Comparison of ENCODE assay signal across 10 mouse cellular contexts in genomic region chr14:25727149-25727510, GRCm38 (mm10). TPM values are rescaled to one million over a fixed set of nuclear protein-coding genes. Genes with fewer than 3 reads are reported as not detected.
DNase-seq lines count a peak whose midpoint lies in the region; ATAC-seq lines count a peak whose summit lies in the region.
"Had no signal": no experiment of that assay in that cellular context is flagged by ENCODE, and none has a peak within 500 bp of the region (broad histone marks: within the 10 kb centered on the region; RNA-seq: fewer than 3 reads in every experiment).

No protein-coding gene starts in this region.

- H3K27ac ChIP-seq in forebrain, embryonic 10.5 days, result peak overlapping the region; percentile 64
- no peak overlapping the region for H3K27ac ChIP-seq in forebrain, embryonic 15.5 days (replicated peaks)
- peak overlapping the region; percentile 73 for H3K27ac ChIP-seq in embryonic facial prominence, embryonic 12.5 days
- H3K27ac ChIP-seq in limb, embryonic 11.5 days (replicated peaks; ENCODE audit: low read depth, low read length), result peak overlapping the region; percentile 61; the same call in 1 of the 2 replicates
- no peak overlapping the region for H3K27ac ChIP-seq in midbrain, embryonic 14.5 days (replicated peaks; ENCODE audit: low read depth, low read length)

- 64% methylated on average over 5 of the region's 5 CpGs for WGBS in forebrain, embryonic 10.5 days
- 79% methylated on average over 5 of the region's 5 CpGs for WGBS in forebrain, embryonic 15.5 days
- WGBS in embryonic facial prominence, embryonic 12.5 days, result 39% methylated on average over 5 of the region's 5 CpGs
- 45% methylated on average over 5 of the region's 5 CpGs for WGBS in limb, embryonic 11.5 days
- WGBS in midbrain, embryonic 14.5 days, result 79% methylated on average over 5 of the region's 5 CpGs

- peaks cover 34% of the 10 kb centered on the region for H3K4me1 ChIP-seq in forebrain, embryonic 10.5 days
- no peaks in the 10 kb centered on the region; the same call in 1 of the 2 replicates for H3K4me1 ChIP-seq in forebrain, embryonic 15.5 days
- H3K4me1 ChIP-seq in embryonic facial prominence, embryonic 12.5 days, result peaks cover 36% of the 10 kb centered on the region
- peaks cover 36% of the 10 kb centered on the region for H3K4me1 ChIP-seq in limb, embryonic 11.5 days (ENCODE audit: control insufficient read depth, insufficient read depth, low read length)
- H3K4me1 ChIP-seq in midbrain, embryonic 14.5 days (ENCODE audit: control insufficient read depth, insufficient read depth, low read length), result no peaks in the 10 kb centered on the region

- H3K36me3 ChIP-seq in forebrain, embryonic 10.5 days (replicated peaks), result no peaks in the 10 kb centered on the region
- H3K36me3 ChIP-seq in forebrain, embryonic 15.5 days, result no peaks in the 10 kb centered on the region
- H3K36me3 ChIP-seq in embryonic facial prominence, embryonic 12.5 days, result no peaks in the 10 kb centered on the region
- no peaks in the 10 kb centered on the region for H3K36me3 ChIP-seq in limb, embryonic 11.5 days (ENCODE audit: control insufficient read depth, insufficient read depth, low read length)
- no peaks in the 10 kb centered on the region for H3K36me3 ChIP-seq in midbrain, embryonic 14.5 days (ENCODE audit: control insufficient read depth, insufficient read depth, low read length)

- no peak overlapping the region for H3K9ac ChIP-seq in forebrain, embryonic 15.5 days (replicated peaks)
- no peak overlapping the region for H3K9ac ChIP-seq in embryonic facial prominence, embryonic 12.5 days
- 0 out of 2 replicates have a peak overlapping the region, but pooled peaks have one; percentile 35 for H3K9ac ChIP-seq in limb, embryonic 11.5 days (ENCODE audit: low read length)
- no peak overlapping the region for H3K9ac ChIP-seq in midbrain, embryonic 14.5 days (replicated peaks; ENCODE audit: low read length)

- H3K9me3 ChIP-seq in forebrain, embryonic 10.5 days, result no peaks in the 10 kb centered on the region
- no peaks in the 10 kb centered on the region for H3K9me3 ChIP-seq in forebrain, embryonic 15.5 days
- H3K9me3 ChIP-seq in embryonic facial prominence, embryonic 12.5 days, result no peaks in the 10 kb centered on the region
- no peaks in the 10 kb centered on the region for H3K9me3 ChIP-seq in limb, embryonic 11.5 days (ENCODE audit: control insufficient read depth, low read length)
- no peaks in the 10 kb centered on the region for H3K9me3 ChIP-seq in midbrain, embryonic 14.5 days (ENCODE audit: control insufficient read depth, low read length)

- no peak for DNase-seq in forebrain, embryonic 10.5 days (ENCODE audit: extremely low spot score, low spot score)
- DNase-seq in kidney, postnatal 10 days, result peak; percentile 48
- no peak for DNase-seq in kidney, adult 9 months
- no peak for DNase-seq in limb, embryonic 11.5 days (ENCODE audit: low spot score)
- DNase-seq in midbrain, embryonic 14.5 days, result no peak
- DNase-seq in spleen, postnatal 10 days (ENCODE audit: low spot score in 2 of 2), result no peak
- DNase-seq: kidney, adult 18-20 months; lung, postnatal 10 days had no signal

- no peak overlapping the region for H3K4me3 ChIP-seq in forebrain, embryonic 10.5 days
- H3K4me3 ChIP-seq in forebrain, embryonic 15.5 days, result no peak overlapping the region
- no peak overlapping the region for H3K4me3 ChIP-seq in embryonic facial prominence, embryonic 12.5 days
- H3K4me3 ChIP-seq in limb, embryonic 11.5 days (ENCODE audit: low read depth, low read length), result no peak overlapping the region
- no peak overlapping the region for H3K4me3 ChIP-seq in midbrain, embryonic 14.5 days (replicated peaks; ENCODE audit: low read depth, low read length)

- H3K4me2 ChIP-seq in forebrain, embryonic 15.5 days (replicated peaks), result no peak overlapping the region
- H3K4me2 ChIP-seq in embryonic facial prominence, embryonic 12.5 days (replicated peaks), result no peak overlapping the region
- no peak overlapping the region for H3K4me2 ChIP-seq in limb, embryonic 11.5 days (ENCODE audit: low read depth, severe bottlenecking)
- H3K4me2 ChIP-seq in midbrain, embryonic 14.5 days (ENCODE audit: low read length), result no peak overlapping the region

- H3K27me3 ChIP-seq in forebrain, embryonic 10.5 days (ENCODE audit: poor library complexity, severe bottlenecking), result no peaks in the 10 kb centered on the region
- no peaks in the 10 kb centered on the region for H3K27me3 ChIP-seq in forebrain, embryonic 15.5 days
- H3K27me3 ChIP-seq in embryonic facial prominence, embryonic 12.5 days, result no peaks in the 10 kb centered on the region
- no peaks in the 10 kb centered on the region for H3K27me3 ChIP-seq in limb, embryonic 11.5 days (ENCODE audit: control insufficient read depth, insufficient read depth, low read length)
- H3K27me3 ChIP-seq in midbrain, embryonic 14.5 days (ENCODE audit: control insufficient read depth, insufficient read depth, low read length), result no peaks in the 10 kb centered on the region

- no peak for ATAC-seq in forebrain, embryonic 15.5 days (replicated peaks)
- ATAC-seq in embryonic facial prominence, embryonic 12.5 days (ENCODE audit: insufficient number of reproducible peaks, insufficient read depth, low FRiP score, low TSS enrichment), result no peak
- ATAC-seq in limb, embryonic 11.5 days (ENCODE audit: insufficient number of reproducible peaks, low FRiP score, low TSS enrichment, low read depth), result 0 out of 2 replicates have a peak, but pooled peaks have one; percentile 35
- no peak for ATAC-seq in midbrain, embryonic 14.5 days (ENCODE audit: low FRiP score, low TSS enrichment)

RNA-seq across cellular contexts. Expression of gene Ppif, which starts 33.2 kb away (rescaled TPM):
- polyA plus RNA-seq in forebrain, embryonic 10.5 days (2016; fragmentation: Nextera tagmentation; extraction: Ambion mirVana), result 65.8 and 71.0 TPM in 2 replicates
- 21.5 and 24.3 TPM in 2 replicates for polyA plus RNA-seq in forebrain, embryonic 15.5 days (2015; fragmentation: Nextera tagmentation; extraction: Ambion mirVana)
- polyA plus RNA-seq in embryonic facial prominence, embryonic 12.5 days (2016; fragmentation: Nextera tagmentation; extraction: Ambion mirVana), result 27.6 and 30.3 TPM in 2 replicates
- 47.4 and 50.9 TPM in 2 replicates for polyA plus RNA-seq in limb, embryonic 11.5 days (2014; fragmentation: Nextera tagmentation; extraction: Ambion mirVana)
- 28.0 and 29.4 TPM in 2 replicates for polyA plus RNA-seq in midbrain, embryonic 14.5 days (2014; fragmentation: Nextera tagmentation; extraction: Ambion mirVana)

RNA-seq across cellular contexts. Expression of gene Zcchc24, which starts 41.7 kb away (rescaled TPM):
- polyA plus RNA-seq in forebrain, embryonic 10.5 days (2016; fragmentation: Nextera tagmentation; extraction: Ambion mirVana), result 8.1 TPM in 2 replicates
- polyA plus RNA-seq in forebrain, embryonic 15.5 days (2015; fragmentation: Nextera tagmentation; extraction: Ambion mirVana), result 10.7 and 12.3 TPM in 2 replicates
- 47.3 and 47.4 TPM in 2 replicates for polyA plus RNA-seq in embryonic facial prominence, embryonic 12.5 days (2016; fragmentation: Nextera tagmentation; extraction: Ambion mirVana)
- 19.5 and 21.8 TPM in 2 replicates for polyA plus RNA-seq in limb, embryonic 11.5 days (2014; fragmentation: Nextera tagmentation; extraction: Ambion mirVana)
- 8.1 and 13.6 TPM in 2 replicates for polyA plus RNA-seq in midbrain, embryonic 14.5 days (2014; fragmentation: Nextera tagmentation; extraction: Ambion mirVana)

Comparison
In these comparisons a context has a peak if more than half of its experiments do, and no peak if none do; other contexts are left out.
1. H3K27ac ChIP-seq: peak in forebrain, embryonic 10.5 days (single experiment), embryonic facial prominence, embryonic 12.5 days (single experiment) and limb, embryonic 11.5 days (single experiment); none in forebrain, embryonic 15.5 days (single experiment) and midbrain, embryonic 14.5 days (single experiment).